Mouse (Mus musculus) heart, adult 9 months (tissue): ENCODE results near the gene Prr12.

Source experiments
- DNase-seq, 2 experiments: peaks; one replicate each; pipeline ENCODE4 v3.0.0; 2022; ENCODE audit warnings: low spot score in 2 of 2

Prr12 gene

DNA sequence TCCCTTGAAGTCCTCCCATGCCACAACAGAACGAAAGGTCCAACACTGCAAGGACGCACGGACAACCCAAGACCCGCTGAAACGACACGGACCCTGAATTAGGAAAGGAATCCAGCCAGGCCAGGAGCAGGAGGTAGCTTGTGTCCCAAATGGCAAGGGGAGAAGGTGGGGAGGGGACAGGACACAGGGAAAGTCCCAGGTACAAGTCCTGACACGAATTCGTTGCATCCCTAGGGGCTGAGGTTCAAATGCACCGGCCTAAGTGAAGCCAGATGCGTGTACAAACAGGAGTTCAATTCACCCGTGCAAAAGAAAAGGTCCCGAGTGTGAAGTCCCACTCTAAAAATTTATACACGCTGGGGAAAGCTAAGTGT lies 1.1 kb downstream of the Prr12 start:
- DNase-seq = no peak

DNA sequence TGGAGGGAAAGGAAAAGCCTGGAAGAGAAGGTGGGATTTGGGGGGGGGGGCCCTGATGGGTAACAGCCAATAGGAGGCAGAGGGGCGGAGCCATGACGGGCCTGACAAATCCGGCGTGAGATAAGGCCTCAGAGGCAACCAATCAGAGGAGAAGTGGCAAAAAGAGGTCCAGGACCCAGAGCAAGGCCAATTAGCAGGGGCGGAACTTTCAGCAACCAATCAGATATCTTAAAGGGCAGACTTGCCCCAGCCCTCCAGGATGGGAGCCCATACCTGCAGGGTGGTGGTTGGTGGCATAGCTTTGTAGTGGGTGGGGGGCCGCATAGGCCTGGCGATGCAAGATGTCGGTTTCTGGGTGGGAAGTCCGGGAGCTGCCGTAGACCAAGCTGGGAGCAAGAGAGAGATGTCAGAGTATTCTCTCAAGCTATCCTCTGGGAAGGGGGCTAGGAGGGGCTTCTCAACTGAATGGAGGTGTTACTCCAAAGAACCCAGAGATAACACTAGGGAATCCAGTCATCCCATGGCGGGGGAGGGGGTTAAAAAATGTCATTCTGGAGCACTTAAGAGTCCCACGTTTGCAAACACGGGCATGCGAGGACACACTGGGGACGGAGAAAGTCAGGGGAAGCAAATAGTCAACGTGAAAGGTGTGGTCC lies 1.6 kb downstream of the Prr12 start:
- DNase-seq = peak; percentile 73 to 86

DNA sequence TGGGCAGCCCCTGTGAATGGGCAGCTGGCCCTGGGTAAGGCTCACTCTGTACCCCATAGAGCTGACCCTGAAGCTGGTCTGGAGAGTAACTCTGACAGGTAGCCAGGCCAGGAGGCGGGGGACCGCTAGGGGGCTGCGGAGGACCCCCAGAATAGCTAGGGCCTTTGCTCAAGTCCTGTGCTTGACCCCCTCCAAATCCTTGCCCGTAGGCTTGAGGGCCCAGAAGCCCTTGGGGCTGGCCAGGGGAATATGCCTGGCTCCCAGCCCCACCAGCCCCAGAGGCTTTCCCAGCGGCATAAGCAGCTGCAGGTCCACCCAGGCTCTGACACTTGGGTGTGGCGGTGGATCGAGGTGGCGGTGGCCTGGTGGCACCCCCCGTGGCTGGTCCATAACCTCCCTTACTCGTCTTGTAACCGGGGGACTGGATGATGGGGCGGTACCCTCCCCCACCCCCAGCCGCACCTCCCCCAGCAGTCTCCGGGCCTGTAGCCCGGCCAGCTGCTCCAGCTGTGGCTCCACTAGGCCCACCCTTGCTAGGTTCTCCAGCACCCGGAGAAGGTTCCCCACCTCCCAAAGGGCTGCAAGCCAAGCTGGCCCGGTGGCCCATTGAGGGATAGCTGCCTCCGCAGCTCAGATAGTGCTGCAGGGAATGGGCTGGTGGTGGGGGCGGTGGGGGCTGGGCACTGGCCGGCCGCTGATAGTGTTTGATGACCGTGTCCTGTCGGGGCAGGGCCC lies 3.6 kb downstream of the Prr12 start:
- no peak for DNase-seq

DNA sequence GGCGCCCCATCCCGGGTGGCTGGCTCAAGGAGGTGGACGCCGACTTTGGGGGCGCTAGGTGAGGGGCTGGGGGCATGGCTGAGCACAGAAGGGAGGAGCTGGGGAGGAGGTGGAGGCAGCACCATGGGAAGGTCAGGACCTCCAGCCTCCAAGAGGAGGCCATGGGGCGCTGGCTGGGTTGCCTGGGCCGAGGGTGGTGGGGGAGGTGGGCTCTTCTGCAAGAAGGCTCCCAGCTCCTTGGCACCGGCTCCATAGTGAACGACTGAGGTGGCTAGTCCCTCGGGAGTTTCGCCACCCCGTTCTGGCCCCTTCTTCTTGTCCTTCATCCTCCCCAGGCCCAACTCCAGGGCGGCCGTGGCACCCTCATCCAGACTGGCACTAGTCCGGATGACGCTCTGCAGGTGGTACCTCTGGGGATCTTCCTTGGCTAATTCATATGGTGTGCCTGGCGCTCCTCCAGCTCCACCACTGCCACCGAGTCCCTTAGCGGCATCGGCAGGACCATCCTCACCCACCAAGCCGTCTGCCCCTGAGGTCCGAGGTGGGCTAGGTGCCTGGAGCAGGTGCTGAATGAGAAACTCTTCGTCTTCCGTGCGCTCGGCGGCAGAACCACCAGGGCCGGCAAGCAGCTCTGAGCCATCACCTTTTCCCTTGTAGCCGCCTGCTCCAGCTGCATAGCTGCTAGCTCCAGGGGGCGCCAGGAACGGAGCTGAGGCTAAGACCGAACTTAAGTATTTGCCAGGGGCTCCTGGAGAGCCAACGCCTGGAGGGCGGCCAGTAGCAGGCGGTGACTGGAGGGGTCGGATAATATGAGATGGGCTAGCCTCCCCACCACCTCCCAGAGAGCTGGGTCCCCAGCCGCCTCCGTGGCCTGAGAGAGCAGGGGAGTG lies 4.4 kb downstream of the Prr12 start:
- DNase-seq = no peak

DNA sequence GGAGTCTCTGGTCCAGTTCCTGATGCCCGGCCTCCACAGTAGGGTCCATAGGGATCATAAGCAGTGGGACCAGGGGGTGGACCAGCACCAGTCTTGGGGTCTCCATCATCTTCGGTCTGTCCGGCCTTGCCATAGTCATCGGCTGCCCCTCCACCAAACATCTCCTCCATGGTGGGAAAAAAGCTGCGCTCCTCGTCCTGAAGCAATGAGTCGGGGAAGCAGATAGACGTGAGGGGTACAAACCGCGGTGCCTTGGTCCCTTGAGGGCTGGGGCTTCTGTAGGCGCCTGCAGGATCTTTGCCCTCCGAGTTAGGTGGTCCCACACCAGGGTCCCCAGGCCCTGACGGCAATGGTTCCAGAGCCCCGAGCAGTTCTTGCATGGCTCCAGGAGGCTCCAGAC lies 5.2 kb downstream of the Prr12 start:
- DNase-seq = no peak

DNA sequence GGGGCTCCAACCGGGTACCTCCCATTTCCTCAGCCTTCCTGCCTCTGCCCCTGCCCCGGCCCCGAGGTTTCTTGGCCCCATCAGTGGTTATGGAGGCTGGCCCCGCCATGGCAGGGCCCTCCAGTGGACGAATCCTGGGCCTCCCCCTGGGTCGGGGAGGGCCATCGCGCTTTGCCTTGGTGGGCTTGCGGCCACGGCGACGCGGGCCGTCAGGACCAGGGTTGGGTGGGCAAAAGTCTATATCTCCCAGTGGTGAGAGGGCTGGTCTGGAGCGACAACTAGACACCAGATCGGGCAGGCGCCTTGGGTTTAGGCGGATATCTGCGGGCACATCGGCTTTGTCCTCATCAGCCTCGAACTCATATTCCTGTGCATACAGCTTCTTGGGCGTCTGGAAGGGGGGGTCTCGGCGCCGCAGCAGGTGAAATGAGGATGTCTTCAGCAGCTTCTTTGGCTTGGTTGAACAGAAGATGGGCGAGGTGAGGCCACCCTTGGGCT lies 5.8 kb downstream of the Prr12 start:
- DNase-seq = no peak

DNA sequence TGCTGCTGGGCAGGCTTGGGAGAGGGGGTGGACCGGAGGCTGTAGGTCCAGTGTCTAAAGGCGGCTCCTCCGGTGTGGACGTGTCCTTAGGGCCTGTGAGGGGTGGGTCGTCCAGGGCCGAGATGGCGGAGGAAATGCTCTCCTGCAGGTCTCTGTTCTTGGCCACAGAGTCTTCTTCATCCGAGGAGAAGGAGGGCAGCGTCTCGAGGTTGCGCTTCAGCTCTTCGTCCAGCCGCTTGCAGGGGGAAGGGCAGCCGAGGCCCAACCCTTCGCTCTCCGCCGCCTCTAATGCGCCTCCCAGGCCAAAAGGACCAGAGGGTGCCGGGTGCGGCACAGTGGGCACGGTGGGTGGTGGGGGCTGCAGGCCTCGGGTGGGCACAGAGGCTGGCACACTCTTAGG lies 6.9 kb downstream of the Prr12 start:
- DNase-seq = no peak

DNA sequence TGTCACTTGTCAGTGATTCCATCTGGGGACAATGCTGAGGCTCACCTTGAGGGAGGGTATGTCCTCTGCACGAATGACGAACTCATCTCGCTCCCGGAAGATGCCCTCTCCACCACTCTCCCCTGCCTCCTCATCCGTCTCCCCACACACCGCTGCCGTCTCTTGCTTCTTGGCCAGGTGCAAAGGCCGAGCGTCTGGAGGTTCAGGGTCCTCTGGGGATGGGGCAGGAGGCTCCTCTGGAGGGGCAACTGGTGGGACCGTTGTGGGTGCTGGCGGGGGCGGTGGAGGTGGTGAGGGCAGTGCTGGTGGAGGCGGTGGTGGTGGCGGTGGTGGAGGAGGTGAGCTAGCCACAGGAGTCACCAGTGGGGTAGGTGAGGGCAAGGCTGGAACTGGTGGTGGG lies 9.4 kb downstream of the Prr12 start:
- no peak for DNase-seq

DNA sequence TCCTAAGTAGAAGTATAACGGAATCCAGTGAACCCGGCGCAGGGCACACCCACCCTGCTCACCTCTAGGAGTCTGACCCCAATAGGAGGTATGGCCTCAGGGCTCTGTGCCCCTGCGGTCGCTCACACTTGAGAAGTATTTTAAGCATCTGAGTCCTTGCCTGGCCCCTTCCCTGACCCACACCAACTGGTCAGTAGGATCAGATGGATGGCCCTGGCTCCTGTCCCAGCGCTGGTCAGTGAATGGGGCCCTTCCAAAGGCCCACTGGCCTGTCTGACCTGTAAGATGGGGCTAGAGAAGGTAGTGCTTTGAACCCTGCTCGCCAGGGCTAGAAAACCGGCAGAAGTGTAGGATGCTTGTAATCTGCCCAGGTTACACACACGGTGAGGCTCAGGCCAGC lies 11.8 kb downstream of the Prr12 start:
- DNase-seq = no peak

DNA sequence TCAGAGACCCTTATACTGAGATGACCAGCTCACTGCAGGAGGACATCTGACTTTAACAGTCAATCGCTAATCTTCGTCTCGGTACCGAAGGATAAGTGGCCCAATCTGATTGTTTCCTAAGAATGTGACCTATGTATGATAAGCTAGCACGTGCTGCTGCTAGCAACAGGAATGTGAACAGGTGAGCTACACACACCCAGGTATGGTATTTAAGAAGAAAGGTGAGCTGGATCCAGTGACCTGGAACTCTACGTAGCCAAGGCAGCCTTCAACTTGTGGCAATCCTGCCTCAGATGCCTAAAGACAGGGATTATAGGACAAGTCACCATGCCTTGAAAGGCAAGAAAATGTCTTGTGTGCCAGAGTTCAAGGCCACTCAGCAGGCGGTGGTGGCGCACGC lies 14.3 kb downstream of the Prr12 start:
- DNase-seq = no peak

DNA sequence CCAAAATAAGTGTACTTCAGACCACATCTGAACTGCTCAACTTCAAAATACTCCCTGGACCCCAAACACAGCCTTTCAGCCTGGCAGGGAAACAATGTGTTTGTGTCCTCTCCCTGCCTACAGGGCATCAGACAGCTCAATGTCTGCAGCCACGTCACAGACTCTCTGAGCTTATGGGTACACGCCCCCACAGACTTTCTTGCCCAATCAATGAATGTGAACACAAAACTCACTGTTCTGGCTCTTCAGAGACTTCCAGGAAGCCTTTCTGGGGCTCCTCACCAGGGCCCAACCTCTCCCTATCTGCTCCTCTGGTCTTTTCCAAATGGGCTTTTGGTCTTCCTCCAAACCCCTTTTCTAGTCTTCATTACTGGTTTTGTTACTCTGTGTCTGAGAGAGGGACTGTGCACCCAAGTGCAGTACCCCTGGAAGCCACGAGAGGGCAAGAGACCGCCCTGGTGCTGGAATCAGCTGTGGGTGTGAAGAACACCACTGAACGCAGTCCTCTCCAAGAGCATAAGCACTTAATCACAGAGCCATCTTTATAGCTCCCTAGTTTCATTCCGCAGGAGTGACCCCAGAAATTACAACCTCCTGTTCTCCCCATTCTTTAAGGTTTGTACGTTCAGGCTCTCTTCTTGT lies 14.8 kb downstream of the Prr12 start:
- no peak for DNase-seq

DNA sequence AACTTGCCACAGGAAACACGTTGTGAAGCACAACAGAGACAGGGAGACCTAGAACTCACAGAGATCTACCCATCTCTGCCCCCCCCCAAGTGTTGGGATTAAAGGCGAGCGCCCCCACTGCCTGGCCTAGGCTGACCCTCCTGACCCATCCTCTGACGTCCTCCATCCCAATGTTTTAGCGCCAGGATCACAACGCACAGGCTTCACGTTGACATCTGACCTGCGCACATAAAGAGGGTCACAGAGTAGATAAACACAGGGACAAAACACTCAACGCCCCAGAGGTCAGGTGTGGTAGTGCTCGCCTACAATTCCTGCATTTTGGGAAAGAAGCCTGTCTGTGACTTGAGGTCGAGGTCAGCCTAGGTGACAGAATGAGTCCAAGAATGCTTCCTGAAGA lies 16.0 kb downstream of the Prr12 start:
- no peak for DNase-seq

DNA sequence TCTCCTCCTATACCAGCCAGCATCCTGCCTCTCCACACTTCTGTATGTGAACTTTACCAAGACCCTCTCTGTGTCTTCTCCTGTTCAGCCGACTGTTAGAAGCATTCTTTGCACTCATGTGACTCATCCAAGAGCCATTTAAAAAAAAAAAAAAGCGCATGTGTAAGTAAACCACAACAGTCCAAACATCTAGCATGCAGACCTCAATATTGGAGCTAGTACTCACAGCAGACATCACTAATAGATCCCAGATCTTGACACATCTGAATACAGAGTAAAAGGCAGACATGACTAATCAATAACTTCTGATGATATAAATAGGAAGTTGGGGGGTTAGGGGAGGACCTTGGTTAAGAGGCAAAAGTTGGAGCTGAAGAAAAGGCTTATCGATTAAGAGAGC lies 17.1 kb downstream of the Prr12 start:
- DNase-seq = no peak

DNA sequence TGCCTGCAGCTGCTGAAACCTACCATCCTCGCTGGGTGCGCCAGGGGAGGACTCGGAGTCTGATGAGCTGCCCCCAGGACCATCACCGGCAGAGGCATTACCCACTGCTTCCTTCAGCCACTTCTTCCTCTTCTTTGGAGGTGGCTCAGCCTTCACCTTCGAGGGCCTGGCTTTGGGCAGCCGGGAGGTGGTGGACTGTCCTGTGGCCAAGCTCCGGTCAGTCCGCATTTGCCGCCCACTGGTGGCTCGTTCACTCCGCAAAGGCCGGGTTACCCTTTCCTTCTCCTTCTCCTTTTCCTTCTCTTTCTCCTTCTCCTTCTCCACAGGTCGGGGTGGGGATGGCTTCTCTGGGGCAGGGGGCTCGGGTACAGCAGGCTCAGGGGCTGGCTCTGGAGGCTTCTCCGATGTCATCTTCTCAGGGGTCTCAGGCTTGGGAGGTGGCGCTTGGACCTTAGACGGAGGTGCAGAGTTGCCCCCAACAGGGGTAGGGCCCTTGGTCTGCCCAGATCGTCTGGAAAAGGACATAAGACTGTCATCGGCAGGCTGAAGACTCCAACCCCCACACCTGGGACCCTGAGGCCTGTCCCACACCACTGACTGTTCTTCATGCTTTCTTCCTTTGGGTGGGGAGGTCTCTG lies 18.8 kb downstream of the Prr12 start:
- DNase-seq = no peak

DNA sequence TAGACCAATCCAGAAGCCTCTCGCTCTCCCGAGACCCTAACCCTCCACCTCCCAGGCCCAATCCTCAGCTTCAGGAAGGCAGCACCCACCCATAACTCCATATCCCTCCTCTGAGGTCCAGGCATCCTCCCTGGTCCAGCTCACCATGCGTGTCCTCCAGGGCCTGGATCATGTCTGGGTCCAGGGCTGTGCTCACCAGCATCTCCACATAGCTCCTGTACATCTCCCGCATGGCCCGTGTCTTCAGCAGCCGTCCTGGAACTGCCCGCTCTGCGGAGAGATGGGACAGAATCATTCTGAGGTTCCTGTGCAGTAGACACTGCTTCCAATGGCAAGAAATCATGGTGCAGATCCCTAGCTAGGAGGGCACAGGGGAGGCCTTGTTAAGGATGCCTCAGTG lies 21.8 kb downstream of the Prr12 start:
- DNase-seq = no peak

DNA sequence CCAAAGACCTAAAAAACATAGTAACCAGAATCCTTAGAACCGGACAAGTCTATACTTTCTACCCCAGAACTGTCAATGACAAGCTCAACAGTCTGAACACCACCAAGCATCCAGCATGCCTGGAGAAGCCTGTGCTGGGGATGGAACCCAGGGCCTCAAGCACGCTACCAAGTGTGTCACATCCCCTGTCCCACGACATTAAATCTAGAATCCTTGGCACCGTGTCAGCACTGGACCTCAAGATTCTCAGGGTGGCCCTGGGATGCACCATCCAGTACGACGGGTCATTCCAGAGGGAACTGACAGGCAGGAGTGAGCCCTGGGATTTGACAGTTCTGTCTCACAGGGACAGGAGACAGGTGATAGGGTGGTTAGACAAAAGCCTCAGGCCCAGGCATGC lies 22.7 kb downstream of the Prr12 start:
- no peak for DNase-seq

DNA sequence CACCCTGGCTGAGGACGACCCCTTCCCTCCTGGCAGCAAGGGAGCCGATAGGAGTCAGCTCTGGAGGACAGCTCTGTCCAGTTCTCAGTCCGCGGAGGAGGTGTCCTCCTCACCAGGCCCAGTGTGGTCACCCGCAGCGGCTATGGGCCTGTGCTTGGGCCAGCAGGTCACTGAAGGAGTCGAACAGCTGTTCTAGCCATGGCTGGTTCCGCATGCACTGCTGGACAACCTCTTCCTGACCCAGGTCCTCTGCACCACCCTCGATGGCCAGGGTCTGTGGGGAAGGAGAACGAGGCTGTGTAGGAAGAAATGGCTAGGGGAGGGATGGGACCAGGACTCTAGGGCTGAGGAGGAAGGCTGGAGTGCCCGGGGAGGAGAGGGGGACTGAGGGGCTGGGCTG lies 24.3 kb downstream of the Prr12 start:
- DNase-seq = no peak

DNA sequence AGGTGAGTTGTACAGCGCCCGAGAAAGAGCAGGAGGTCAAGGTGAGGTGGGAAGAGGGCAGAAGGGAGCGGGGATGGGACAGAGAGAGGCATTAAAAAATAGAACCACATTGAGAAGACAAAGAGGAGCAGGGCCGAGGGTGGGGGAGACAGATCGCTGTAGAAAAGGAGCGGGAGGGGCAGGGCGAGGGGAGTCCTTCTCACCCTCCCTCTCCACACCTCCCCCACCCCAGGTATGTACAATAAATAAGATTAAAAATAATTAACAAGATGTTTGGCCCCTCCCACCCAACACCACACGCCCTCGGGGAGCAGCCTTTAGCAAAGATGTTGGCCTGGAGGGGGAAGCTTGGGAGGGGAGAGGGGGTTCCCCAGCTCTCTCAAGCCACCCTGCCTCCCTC lies 24.9 kb downstream of the Prr12 start:
- no peak for DNase-seq

DNA sequence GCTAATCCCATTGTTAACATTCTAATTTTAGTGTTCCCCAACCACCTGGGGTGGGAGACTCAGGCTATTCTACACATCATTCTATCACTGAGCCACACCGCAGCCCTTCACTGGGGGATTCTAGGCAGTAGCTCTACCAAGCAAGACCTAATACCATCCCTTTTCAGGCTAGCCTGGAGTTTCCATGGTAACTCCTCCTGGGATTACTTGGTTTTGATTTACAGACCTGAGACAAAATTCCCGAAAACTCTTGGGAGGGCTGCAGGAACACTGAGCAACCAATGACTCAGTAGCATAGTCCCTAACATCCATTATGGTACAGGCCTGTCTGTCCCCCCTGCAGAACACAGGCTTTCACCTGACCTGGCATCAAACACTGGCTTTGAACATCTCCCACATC lies 26.4 kb downstream of the Prr12 start:
- DNase-seq = no peak

DNA sequence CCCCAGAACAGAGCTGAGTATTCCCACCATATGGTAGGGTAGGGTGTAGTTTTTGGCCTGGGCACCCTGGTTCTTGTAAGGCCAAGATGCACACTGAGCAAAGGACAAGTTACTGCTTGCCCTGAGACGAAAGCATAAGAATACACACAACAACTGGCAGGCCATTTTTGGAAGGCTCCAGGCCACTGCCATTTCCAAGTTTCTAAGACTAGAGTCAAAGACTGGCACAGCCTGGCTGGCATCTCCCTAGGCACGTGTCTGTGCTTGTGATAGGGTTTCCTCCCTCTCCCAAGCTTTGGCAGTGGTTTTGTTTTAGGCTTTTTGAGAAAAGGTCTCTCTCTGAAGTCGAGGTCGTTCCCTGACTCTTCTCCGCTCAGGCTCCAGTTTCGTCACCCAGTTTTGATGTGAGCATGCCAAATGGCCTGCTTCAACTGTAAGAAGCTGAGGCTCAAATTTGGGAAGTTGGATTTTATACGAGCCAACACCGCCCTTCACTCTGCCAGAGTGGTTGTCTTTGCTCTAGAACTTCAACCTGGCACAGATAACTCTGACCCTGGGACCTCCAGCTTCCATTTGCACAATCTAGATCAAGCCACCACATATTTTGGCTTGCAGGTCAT lies 27.0 kb downstream of the Prr12 start:
- DNase-seq = no peak
